Mouse (Mus musculus) hindbrain, postnatal 0 days (tissue): ENCODE measurements at regions not wholly inside any gene's neighbourhood (a gene's known extent, or its start where the extent isn't known, plus 50 kb on each side); places are given as distances from the start of the nearest gene placed in this dataset.
A peak's percentile ranks its signal among the peaks of the same experiment; 100 is the strongest.

ENCODE experiments used
- ATAC-seq: fragments of 200-750 bp; cut with Nextera tagmentation; 2 replicates; pipeline ENCODE4 v1.8.0; 2017; ENCODE audit warnings: mild to moderate bottlenecking, moderate TSS enrichment, moderate library complexity
- DNase-seq: peaks from one replicate; pipeline ENCODE4 v3.0.0-alpha.2; 2015; ENCODE audit warnings: low spot score
- H3K27ac ChIP-seq: fragments of 300-500 bp; sonication (generic); 2 replicates; pipeline ENCODE4 v1.5.1; 2014; ENCODE audit warnings: mild to moderate bottlenecking
- H3K27me3 ChIP-seq: fragments of 300-500 bp; sonication (generic); 2 replicates; pipeline ENCODE4 v1.6.1; 2014; ENCODE audit warnings: low read length, mixed read lengths; ENCODE audit not compliant: insufficient read depth
- H3K36me3 ChIP-seq: fragments of 300-500 bp; sonication (generic); 2 replicates; pipeline ENCODE4 v1.6.1; 2014; ENCODE audit warnings: low read length, mixed read lengths; ENCODE audit not compliant: insufficient read depth
- H3K4me1 ChIP-seq: fragments of 300-500 bp; sonication (generic); 2 replicates; pipeline ENCODE4 v1.6.1; 2014; ENCODE audit warnings: antibody characterized with exemption, low read length, mixed read lengths; ENCODE audit not compliant: insufficient read depth
- H3K4me2 ChIP-seq: fragments of 300-500 bp; sonication (generic); 2 replicates; pipeline ENCODE4 v1.6.1; 2014; ENCODE audit warnings: low read depth, mild to moderate bottlenecking, low read length, moderate library complexity, mixed read lengths
- H3K4me3 ChIP-seq: fragments of 300-500 bp; sonication (generic); 2 replicates; pipeline ENCODE4 v1.5.1; 2014; ENCODE audit warnings: low read length
- H3K9ac ChIP-seq: fragments of 300-500 bp; sonication (generic); replicated peaks from 2 replicates; pipeline ENCODE4 v1.6.1; 2014; ENCODE audit warnings: mild to moderate bottlenecking, low read length, moderate library complexity, mixed read lengths
- H3K9me3 ChIP-seq: fragments of 300-500 bp; sonication (generic); 2 replicates; pipeline ENCODE4 v1.6.1; 2016; ENCODE audit warnings: low read length, mixed read lengths
- CTCF ChIP-seq: IDR thresholded peaks from 2 replicates; pipeline ENCODE4 v1.5.1; 2016; ENCODE audit warnings: antibody characterized with exemption, control low read depth, low read depth
- WGBS: fragments of 180-500 bp; shearing (Covaris S2); extraction: QIAGEN DNeasy Blood & Tissue Kit; methylation state at CpG from one replicate; pipeline ENCODE4 v1.1.7; 2014; 5-methylcytosine and 5-hydroxymethylcytosine counted together

DNA sequence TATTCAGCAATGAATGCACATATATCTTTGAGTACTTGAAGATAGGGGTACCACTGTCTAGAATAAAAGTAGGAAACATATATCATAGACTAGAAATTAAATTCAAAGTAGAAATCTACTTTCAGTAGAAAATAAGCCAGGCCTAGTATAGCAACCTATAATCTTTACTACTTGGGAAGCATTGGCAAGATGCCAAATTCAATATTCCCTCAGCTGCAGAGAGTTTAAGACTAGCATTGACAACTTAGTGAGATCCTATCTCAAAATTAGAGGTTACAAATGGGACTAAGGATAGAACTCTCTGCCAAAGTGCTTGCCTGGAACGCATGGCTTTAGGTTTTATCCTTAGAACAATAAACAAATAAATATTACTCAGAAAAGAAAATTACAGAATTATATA lies 245.9 kb downstream of the Pla2g4a start:
- no peak for ATAC-seq
- Histone ChIP-seq H3K27me3 (no peaks in the 10 kb centered on the region), H3K36me3 (no peaks in the 10 kb centered on the region), H3K9ac (no peak overlapping the region), H3K4me3 (no peak overlapping the region), H3K27ac (no peak overlapping the region), H3K4me1 (no peaks in the 10 kb centered on the region), H3K9me3 (no peaks in the 10 kb centered on the region), H3K4me2 (no peak overlapping the region)
- no peak for TF ChIP-seq CTCF
- no peak for DNase-seq
- 86% methylated on average over 1 of the region's 1 CpGs for WGBS

DNA sequence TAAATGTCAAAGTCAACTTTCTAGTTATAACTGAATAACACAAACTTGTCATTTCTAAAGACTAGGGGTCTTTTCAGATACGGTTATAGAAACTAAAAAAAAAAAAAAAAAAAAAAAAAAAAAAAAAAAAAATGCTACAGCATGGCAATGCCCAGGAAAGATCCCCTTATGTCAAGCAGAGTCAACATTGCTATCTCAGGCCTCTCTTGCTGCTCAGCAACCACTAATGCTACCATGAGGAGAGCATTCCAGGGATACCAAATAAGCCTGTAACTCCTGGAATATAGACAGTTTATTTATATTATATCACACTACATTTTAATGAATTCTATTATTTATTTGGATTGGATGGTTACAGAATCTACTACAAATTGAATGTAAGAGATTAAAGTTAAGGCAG lies 248.8 kb downstream of the Pla2g4a start:
- H3K9me3 ChIP-seq: no peaks in the 10 kb centered on the region
- 60% methylated on average over 1 of the region's 1 CpGs for WGBS
- no peaks in the 10 kb centered on the region for H3K4me1 ChIP-seq
- H3K4me3 ChIP-seq: no peak overlapping the region
- no peak overlapping the region for H3K27ac ChIP-seq
- ATAC-seq (no peak), DNase-seq (no peak)
- no peak for TF ChIP-seq CTCF
- H3K36me3 ChIP-seq: no peaks in the 10 kb centered on the region
- no peak overlapping the region for H3K4me2 ChIP-seq
- no peaks in the 10 kb centered on the region for H3K27me3 ChIP-seq
- no peak overlapping the region for H3K9ac ChIP-seq

DNA sequence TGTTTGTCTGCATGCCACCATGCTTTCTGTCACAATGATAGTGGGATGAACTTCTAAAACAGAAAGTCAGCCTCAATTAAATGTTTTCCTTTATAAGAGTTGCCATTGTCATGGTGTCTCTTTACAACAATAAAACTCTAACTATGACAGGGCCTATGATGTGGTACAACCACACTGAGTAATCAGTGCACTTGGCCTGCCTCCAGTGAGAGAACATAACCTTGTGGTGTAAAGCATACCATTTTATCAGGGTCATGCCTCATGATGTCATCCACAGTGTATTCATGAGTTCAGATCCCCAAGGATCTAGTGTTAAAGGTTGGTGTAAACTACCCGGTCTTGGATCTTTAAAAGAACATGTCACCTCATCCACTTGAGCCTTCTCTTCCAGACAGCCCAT lies 255.9 kb downstream of the Pla2g4a start:
- H3K4me3 ChIP-seq: no peak overlapping the region
- no peak overlapping the region for H3K27ac ChIP-seq
- DNase-seq (no peak), ATAC-seq (no peak)
- H3K9ac ChIP-seq: no peak overlapping the region
- WGBS: 77% methylated on average over 1 of the region's 1 CpGs
- no peaks in the 10 kb centered on the region for H3K27me3 ChIP-seq
- TF ChIP-seq CTCF: no peak
- no peaks in the 10 kb centered on the region for H3K4me1 ChIP-seq
- no peaks in the 10 kb centered on the region for H3K36me3 ChIP-seq
- no peaks in the 10 kb centered on the region for H3K9me3 ChIP-seq
- H3K4me2 ChIP-seq: no peak overlapping the region

DNA sequence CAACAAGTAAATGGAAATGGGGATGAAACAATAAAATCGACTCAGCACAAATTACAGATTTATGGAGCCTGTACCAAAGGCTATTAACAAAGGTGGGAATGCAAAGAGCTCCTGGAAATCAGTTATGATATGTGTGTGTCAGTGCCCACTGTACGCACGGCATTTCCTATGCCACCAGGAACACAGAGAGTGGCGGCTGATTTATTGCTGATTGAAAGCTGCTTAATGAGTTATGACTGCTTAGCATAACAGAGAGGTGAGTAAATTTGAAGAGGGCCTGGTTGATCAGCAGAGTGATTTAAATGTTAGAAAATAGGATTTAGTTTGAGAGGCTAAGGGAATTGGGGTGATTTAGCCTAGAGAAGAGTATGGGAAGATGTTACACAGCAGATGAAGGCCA lies 261.7 kb downstream of the Pla2g4a start:
- H3K27ac ChIP-seq: no peak overlapping the region
- no peaks in the 10 kb centered on the region for H3K27me3 ChIP-seq
- no peak for DNase-seq
- H3K36me3 ChIP-seq: no peaks in the 10 kb centered on the region
- no peak for TF ChIP-seq CTCF
- 78% methylated on average over 4 of the region's 4 CpGs for WGBS
- H3K9ac ChIP-seq: no peak overlapping the region
- no peaks in the 10 kb centered on the region for H3K9me3 ChIP-seq
- H3K4me2 ChIP-seq: no peak overlapping the region
- H3K4me1 ChIP-seq: no peaks in the 10 kb centered on the region
- no peak for ATAC-seq
- no peak overlapping the region for H3K4me3 ChIP-seq

DNA sequence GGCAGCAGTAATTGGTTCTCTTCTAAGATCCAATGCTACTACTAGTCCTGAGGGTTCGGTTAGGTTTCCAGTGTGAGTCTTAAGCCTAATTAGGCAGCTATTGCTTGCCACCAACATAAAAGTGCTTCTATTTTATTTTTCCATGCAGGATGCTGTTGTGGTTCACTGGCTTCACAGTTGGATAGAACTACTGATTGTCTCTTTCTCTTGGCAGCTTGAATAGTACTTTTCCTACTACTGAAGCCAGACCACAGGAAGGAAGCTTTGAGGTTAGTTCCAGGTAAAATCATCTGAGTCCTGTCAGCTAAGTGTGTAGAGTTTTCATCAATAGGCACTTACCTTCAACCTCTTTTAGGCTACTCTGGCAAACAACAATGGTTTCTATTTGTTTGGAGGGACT lies 286.9 kb downstream of the Pla2g4a start:
- DNase-seq (no peak), ATAC-seq (no peak)
- H3K4me1 ChIP-seq: no peaks in the 10 kb centered on the region
- no peak overlapping the region for H3K9ac ChIP-seq
- WGBS: 55% methylated on average over 1 of the region's 1 CpGs
- H3K27ac ChIP-seq: no peak overlapping the region
- H3K36me3 ChIP-seq: no peaks in the 10 kb centered on the region
- no peak for TF ChIP-seq CTCF
- H3K4me3 ChIP-seq: no peak overlapping the region
- H3K9me3 ChIP-seq: no peaks in the 10 kb centered on the region
- H3K4me2 ChIP-seq: no peak overlapping the region
- no peaks in the 10 kb centered on the region for H3K27me3 ChIP-seq

DNA sequence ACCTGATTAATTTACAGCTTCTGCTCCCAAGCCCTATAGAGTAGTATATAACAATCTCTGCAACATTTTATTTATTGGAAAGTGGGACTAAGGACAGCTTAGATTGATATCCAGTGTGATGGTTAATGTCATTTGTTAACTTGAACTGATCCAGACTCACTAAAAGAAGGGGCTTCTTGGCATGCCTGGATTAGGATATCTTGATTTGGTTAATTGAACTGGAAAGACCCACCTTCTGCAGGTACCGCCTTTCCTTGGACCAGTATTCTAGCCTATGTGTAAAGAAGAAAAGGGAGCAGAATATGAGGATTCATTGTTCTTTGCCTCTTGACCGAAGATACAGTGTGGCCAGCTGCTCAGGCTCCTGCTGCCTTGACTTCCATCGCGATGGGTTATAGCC lies 288.5 kb downstream of the Pla2g4a start:
- H3K27ac ChIP-seq: no peak overlapping the region
- no peaks in the 10 kb centered on the region for H3K27me3 ChIP-seq
- H3K4me2 ChIP-seq: no peak overlapping the region
- 77% methylated on average over 4 of the region's 4 CpGs for WGBS
- H3K9me3 ChIP-seq: no peaks in the 10 kb centered on the region
- ATAC-seq: no peak
- no peak for DNase-seq
- no peak overlapping the region for H3K4me3 ChIP-seq
- TF ChIP-seq CTCF: no peak
- no peak overlapping the region for H3K9ac ChIP-seq
- no peaks in the 10 kb centered on the region for H3K36me3 ChIP-seq
- H3K4me1 ChIP-seq: no peaks in the 10 kb centered on the region

DNA sequence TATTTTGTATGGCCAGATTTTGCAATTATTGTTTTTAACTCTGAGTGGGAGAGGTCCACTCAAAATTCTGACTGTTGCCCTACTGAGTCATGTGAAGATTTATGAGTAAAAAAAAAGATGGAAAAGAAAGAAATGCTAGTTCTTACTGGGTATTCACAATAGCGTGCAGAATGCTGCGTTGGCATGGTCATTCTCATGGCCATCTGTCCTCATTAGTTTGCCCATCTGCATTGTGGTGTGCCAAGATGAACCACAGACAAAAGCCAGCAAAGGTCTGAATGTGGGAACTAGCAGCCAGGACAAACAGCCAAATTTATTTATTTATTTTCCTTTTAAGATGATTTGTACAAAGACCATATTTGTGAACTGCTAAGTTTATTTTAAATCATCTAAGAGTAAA lies 289.0 kb downstream of the Pla2g4a start:
- WGBS: 44% methylated on average over 2 of the region's 2 CpGs
- peak; percentile 65 for DNase-seq
- no peak overlapping the region for H3K9ac ChIP-seq
- no peaks in the 10 kb centered on the region for H3K27me3 ChIP-seq
- no peaks in the 10 kb centered on the region for H3K4me1 ChIP-seq
- ATAC-seq: peak; percentile 83
- H3K36me3 ChIP-seq: no peaks in the 10 kb centered on the region
- H3K4me2 ChIP-seq: no peak overlapping the region
- no peak for TF ChIP-seq CTCF
- no peak overlapping the region for H3K4me3 ChIP-seq
- H3K9me3 ChIP-seq: no peaks in the 10 kb centered on the region
- H3K27ac ChIP-seq: peak overlapping the region; percentile 41; the same call in 1 of the 2 replicates

DNA sequence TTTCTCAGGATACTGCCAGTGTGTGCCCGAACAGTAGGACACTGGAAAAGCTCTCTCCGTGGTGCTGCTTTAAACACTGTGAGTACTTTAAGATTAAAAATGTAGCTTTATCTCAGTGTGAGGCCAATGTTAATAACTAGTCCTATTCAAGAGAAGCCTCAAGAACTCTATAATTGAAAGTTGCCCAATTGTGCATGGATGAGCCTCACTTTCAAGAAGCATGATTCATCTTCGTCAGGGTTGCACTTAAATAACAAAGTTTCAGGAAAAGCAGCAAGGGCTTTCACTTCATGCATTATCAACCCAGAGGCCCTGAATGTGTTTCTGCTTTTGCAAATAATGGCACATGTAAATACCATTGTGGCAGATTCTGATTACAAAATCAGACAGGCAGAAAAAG lies 290.0 kb downstream of the Pla2g4a start:
- Histone ChIP-seq H3K27me3 (no peaks in the 10 kb centered on the region), H3K4me1 (no peaks in the 10 kb centered on the region), H3K9ac (no peak overlapping the region), H3K4me3 (no peak overlapping the region), H3K9me3 (no peaks in the 10 kb centered on the region), H3K4me2 (no peak overlapping the region), H3K27ac (0 out of 2 replicates have a peak overlapping the region, but pooled peaks have one; percentile 7), H3K36me3 (no peaks in the 10 kb centered on the region)
- DNase-seq: peak; percentile 57
- TF ChIP-seq CTCF: no peak
- 0 out of 2 replicates have a peak, but pooled peaks have one; percentile 29 for ATAC-seq
- 32% methylated on average over 3 of the region's 3 CpGs for WGBS
